Mouse (Mus musculus): ENCODE measurements around the gene Kxd1.

GRCm38 (mm10) chr8:70561357-70561756 lies 33.6 kb upstream of the Kxd1 start:
- TF ChIP-seq POLR2A (IDR thresholded peaks at IDR 0.05; ENCODE audit: extremely low read depth, insufficient read depth, low read length) (no peak), CTCF (IDR thresholded peaks at IDR 0.05; ENCODE audit: low read depth, low read length) (no peak)
